Mouse (Mus musculus): ENCODE measurements around the gene Zap70. TPM values are rescaled to one million over a fixed set of nuclear protein-coding genes. Genes with fewer than 3 reads are reported as not detected.

Gene Zap70
- polyA plus RNA-seq, 1 experiment from 2014 or later, result 0.39 TPM

GRCm38 (mm10) chr1:36824356-36824755 is 62.8 kb downstream of the Zap70 start:
- DNase-seq (ENCODE audit: low spot score), result no peak
- no peak for ATAC-seq (ENCODE audit: low FRiP score)
- H3K4me1 ChIP-seq (replicated peaks; ENCODE audit: control insufficient read depth, insufficient read depth, low read length), result no peaks in the 10 kb centered on the region
- no peak overlapping the region for H3K4me3 ChIP-seq (ENCODE audit: low read depth, low read length)
- no peak overlapping the region for H3K27ac ChIP-seq (ENCODE audit: low read depth, low read length)
- H3K36me3 ChIP-seq (ENCODE audit: control insufficient read depth, insufficient read depth, low read length), result peaks cover 6% of the 10 kb centered on the region; the same call in 1 of the 2 replicates
- H3K9ac ChIP-seq (ENCODE audit: low read depth, low read length), result no peak overlapping the region
- H3K4me2 ChIP-seq (replicated peaks; ENCODE audit: low read depth, low read length), result no peak overlapping the region
- WGBS, result 95% methylated on average over 5 of the region's 5 CpGs
- H3K9me3 ChIP-seq (ENCODE audit: control insufficient read depth, low read length), result no peaks in the 10 kb centered on the region
- H3K27me3 ChIP-seq (ENCODE audit: control insufficient read depth, insufficient read depth, low read length), result no peaks in the 10 kb centered on the region

GRCm38 (mm10) chr1:36830913-36831866 is 69.6 kb downstream of the Zap70 start:
- H3K27me3 ChIP-seq (ENCODE audit: control insufficient read depth, insufficient read depth, low read length), result no peaks in the 10 kb centered on the region
- no peaks in the 10 kb centered on the region for H3K4me1 ChIP-seq (replicated peaks; ENCODE audit: control insufficient read depth, insufficient read depth, low read length)
- ATAC-seq (ENCODE audit: low FRiP score), result no peak
- no peak overlapping the region for H3K9ac ChIP-seq (ENCODE audit: low read depth, low read length)
- no peaks in the 10 kb centered on the region for H3K9me3 ChIP-seq (ENCODE audit: control insufficient read depth, low read length)
- no peaks in the 10 kb centered on the region; the same call in 1 of the 2 replicates for H3K36me3 ChIP-seq (ENCODE audit: control insufficient read depth, insufficient read depth, low read length)
- no peak overlapping the region for H3K4me2 ChIP-seq (replicated peaks; ENCODE audit: low read depth, low read length)
- H3K4me3 ChIP-seq (ENCODE audit: low read depth, low read length), result no peak overlapping the region
- 72% methylated on average over 14 of the region's 14 CpGs for WGBS
- no peak for DNase-seq (ENCODE audit: low spot score)
- no peak overlapping the region for H3K27ac ChIP-seq (ENCODE audit: low read depth, low read length)

Other genes starting within 250 kb of the Zap70 start
- gene Cnnm3, start 249.9 kb upstream of the Zap70 start, polyA plus RNA-seq (2014; fragmentation: Nextera tagmentation; extraction: Ambion mirVana), result 3.9 and 7.9 TPM in 2 replicates
- gene Ankrd23, start 224.9 kb upstream of the Zap70 start, polyA plus RNA-seq (2014; fragmentation: Nextera tagmentation; extraction: Ambion mirVana), result 6.1 and 6.8 TPM in 2 replicates
- gene Gm42417, start 222.4 kb upstream of the Zap70 start, polyA plus RNA-seq (2014; fragmentation: Nextera tagmentation; extraction: Ambion mirVana), result not detected in 2 replicates
- 12.8 and 13.1 TPM in 2 replicates for gene Ankrd39, start 214.4 kb upstream of the Zap70 start, polyA plus RNA-seq (2014; fragmentation: Nextera tagmentation; extraction: Ambion mirVana)
- 4.3 and 5.9 TPM in 2 replicates for gene Sema4c, start 203.4 kb upstream of the Zap70 start, polyA plus RNA-seq (2014; fragmentation: Nextera tagmentation; extraction: Ambion mirVana)
- 0.52 and 0.53 TPM in 2 replicates for gene Fam178b, start 78.6 kb upstream of the Zap70 start, polyA plus RNA-seq (2014; fragmentation: Nextera tagmentation; extraction: Ambion mirVana)
- 510 and 530 TPM in 2 replicates for gene Cox5b, start 70.3 kb upstream of the Zap70 start, polyA plus RNA-seq (2014; fragmentation: Nextera tagmentation; extraction: Ambion mirVana)
- gene 4933424G06Rik, start 51.6 kb upstream of the Zap70 start, polyA plus RNA-seq (2014; fragmentation: Nextera tagmentation; extraction: Ambion mirVana), result 0.19 and 0.22 TPM in 2 replicates
- 84.9 and 97.5 TPM in 2 replicates for gene Actr1b, start 47.4 kb upstream of the Zap70 start, polyA plus RNA-seq (2014; fragmentation: Nextera tagmentation; extraction: Ambion mirVana)
- 15.9 and 17.9 TPM in 2 replicates for gene Tmem131, start 181.9 kb downstream of the Zap70 start, polyA plus RNA-seq (2014; fragmentation: Nextera tagmentation; extraction: Ambion mirVana)

Measured in hindbrain, embryonic 11.5 days (tissue).